Mouse (Mus musculus) forebrain, embryonic 11.5 days (tissue): ENCODE data around the gene Mdm2. TPM values are rescaled to one million over a fixed set of nuclear protein-coding genes. Genes with fewer than 3 reads are reported as not detected.

Experiments used
- ATAC-seq: fragments of 200-750 bp; cut with Nextera tagmentation; replicated peaks from 2 replicates; pipeline ENCODE4 v1.8.0; 2017; ENCODE audit warnings: moderate TSS enrichment; ENCODE audit not compliant: low FRiP score
- DNase-seq: peaks from one replicate; pipeline ENCODE4 v3.0.0-alpha.2; 2017; ENCODE audit warnings: low spot score
- H3K27ac ChIP-seq: fragments of 300-500 bp; sonication (generic); 2 replicates; pipeline ENCODE4 v1.5.1; 2014; ENCODE audit warnings: low read depth, low read length
- H3K27me3 ChIP-seq: fragments of 300-500 bp; sonication (generic); 2 replicates; pipeline ENCODE4 v1.6.1; 2014; ENCODE audit warnings: mild to moderate bottlenecking, low read length, mixed read lengths; ENCODE audit not compliant: control insufficient read depth, insufficient read depth
- H3K36me3 ChIP-seq: fragments of 300-500 bp; sonication (generic); 2 replicates; pipeline ENCODE4 v1.6.1; 2014; ENCODE audit warnings: mild to moderate bottlenecking, low read length, moderate library complexity, mixed read lengths; ENCODE audit not compliant: control insufficient read depth, insufficient read depth
- H3K4me1 ChIP-seq: fragments of 300-500 bp; sonication (generic); replicated peaks from 2 replicates; pipeline ENCODE4 v1.6.1; 2014; ENCODE audit warnings: low read length, mixed read lengths; ENCODE audit not compliant: control insufficient read depth, insufficient read depth
- H3K4me2 ChIP-seq: fragments of 300-500 bp; sonication (generic); 2 replicates; pipeline ENCODE4 v1.6.1; 2014; ENCODE audit warnings: low read depth, mild to moderate bottlenecking, low read length, moderate library complexity, mixed read lengths; ENCODE audit not compliant: severe bottlenecking
- H3K4me3 ChIP-seq: fragments of 300-500 bp; sonication (generic); 2 replicates; pipeline ENCODE4 v1.5.1; 2014; ENCODE audit warnings: low read depth, low read length
- H3K9ac ChIP-seq: fragments of 300-500 bp; sonication (generic); 2 replicates; pipeline ENCODE4 v1.6.1; 2014; ENCODE audit warnings: low read length
- H3K9me3 ChIP-seq: fragments of 300-500 bp; sonication (generic); 2 replicates; pipeline ENCODE4 v1.6.1; 2016; ENCODE audit warnings: low read length, mixed read lengths; ENCODE audit not compliant: control insufficient read depth
- WGBS: fragments of 180-500 bp; shearing (Covaris S2); extraction: QIAGEN DNeasy Blood & Tissue Kit; methylation state at CpG from one replicate; pipeline ENCODE4 v1.1.7; 2014; 5-methylcytosine and 5-hydroxymethylcytosine counted together
- polyA plus RNA-seq: library from polyadenylated mRNA; unstranded; fragments of >200 nt; fragmentation: Nextera tagmentation; extraction: Ambion mirVana; gene quantifications from 2 replicates; pipeline ENCODE4 v1.2.1, GENCODE M21; 2014

The Mdm2 gene
- polyA plus RNA-seq, 1 experiment from 2014 or later: 91.6 TPM

GRCm38 (mm10) chr10:117755086-117755798, 44.7 kb upstream of the Mdm2 start:
- no peaks in the 10 kb centered on the region for H3K9me3 ChIP-seq
- H3K4me2 ChIP-seq: no peak overlapping the region
- 92% methylated on average over 13 of the region's 13 CpGs for WGBS
- DNase-seq (no peak), ATAC-seq (no peak)
- no peaks in the 10 kb centered on the region for H3K27me3 ChIP-seq
- peaks cover 23% of the 10 kb centered on the region for H3K36me3 ChIP-seq
- no peak overlapping the region for H3K9ac ChIP-seq
- no peak overlapping the region for H3K4me3 ChIP-seq
- H3K4me1 ChIP-seq: no peaks in the 10 kb centered on the region
- H3K27ac ChIP-seq: no peak overlapping the region

GRCm38 (mm10) chr10:117754609-117754940, 44.0 kb upstream of the Mdm2 start:
- WGBS: 99% methylated on average over 7 of the region's 7 CpGs

GRCm38 (mm10) chr10:117753711-117754608, 43.4 kb upstream of the Mdm2 start:
- no peak overlapping the region for H3K4me3 ChIP-seq
- H3K36me3 ChIP-seq: peaks cover 27% of the 10 kb centered on the region
- H3K27ac ChIP-seq: no peak overlapping the region
- no peak overlapping the region for H3K9ac ChIP-seq
- no peaks in the 10 kb centered on the region for H3K4me1 ChIP-seq
- H3K27me3 ChIP-seq: no peaks in the 10 kb centered on the region
- H3K9me3 ChIP-seq: no peaks in the 10 kb centered on the region
- ATAC-seq (no peak), DNase-seq (no peak)
- no peak overlapping the region for H3K4me2 ChIP-seq
- WGBS: 95% methylated on average over 8 of the region's 8 CpGs

More at GRCm38 (mm10) chr10:117754609-117754940, 44.0 kb upstream of the Mdm2 start:
- no peak overlapping the region for H3K9ac ChIP-seq
- no peaks in the 10 kb centered on the region for H3K4me1 ChIP-seq
- no peak overlapping the region for H3K27ac ChIP-seq
- no peak overlapping the region for H3K4me3 ChIP-seq
- no peak for DNase-seq
- H3K27me3 ChIP-seq: no peaks in the 10 kb centered on the region
- H3K4me2 ChIP-seq: no peak overlapping the region
- no peaks in the 10 kb centered on the region for H3K9me3 ChIP-seq
- H3K36me3 ChIP-seq: peaks cover 25% of the 10 kb centered on the region
- no peak for ATAC-seq

GRCm38 (mm10) chr10:117752851-117753647, 42.5 kb upstream of the Mdm2 start:
- no peak overlapping the region for H3K27ac ChIP-seq
- H3K27me3 ChIP-seq: no peaks in the 10 kb centered on the region
- no peak overlapping the region for H3K9ac ChIP-seq
- no peak overlapping the region for H3K4me3 ChIP-seq
- no peaks in the 10 kb centered on the region for H3K4me1 ChIP-seq
- no peak overlapping the region for H3K4me2 ChIP-seq
- ATAC-seq (no peak), DNase-seq (no peak)
- H3K36me3 ChIP-seq: peaks cover 22% of the 10 kb centered on the region
- H3K9me3 ChIP-seq: no peaks in the 10 kb centered on the region
- WGBS: 95% methylated on average over 5 of the region's 5 CpGs

DNA sequence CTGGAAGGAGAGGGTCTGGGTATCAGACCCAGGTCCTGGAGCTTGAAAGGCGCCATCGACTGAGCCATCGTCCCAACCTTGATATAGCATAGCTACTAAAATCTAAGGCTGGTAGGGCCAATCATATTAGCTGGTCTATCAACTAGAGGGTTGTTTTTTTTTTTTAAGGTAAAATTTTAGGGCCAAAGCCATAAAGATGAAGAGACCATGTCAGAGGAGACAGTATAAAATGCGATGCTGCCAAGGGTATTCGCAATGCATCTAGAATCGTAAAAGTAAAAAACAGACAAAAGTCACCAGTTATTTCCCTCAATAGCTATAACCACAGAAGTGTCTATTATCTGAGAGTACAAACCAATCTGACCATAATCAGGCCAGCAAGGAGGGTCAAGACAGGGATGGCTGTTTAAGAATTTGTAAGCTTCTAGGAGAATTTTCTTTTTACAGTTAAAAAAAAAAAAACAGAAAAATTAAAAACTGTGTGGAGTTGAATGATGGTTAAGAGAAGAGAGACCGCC, 41.8 kb upstream of the Mdm2 start:
- Histone ChIP-seq H3K36me3 (peaks cover 17% of the 10 kb centered on the region), H3K4me2 (no peak overlapping the region), H3K27ac (no peak overlapping the region), H3K4me1 (no peaks in the 10 kb centered on the region), H3K27me3 (no peaks in the 10 kb centered on the region), H3K9me3 (no peaks in the 10 kb centered on the region), H3K9ac (no peak overlapping the region), H3K4me3 (no peak overlapping the region)
- ATAC-seq (no peak), DNase-seq (no peak)
- 99% methylated on average over 7 of the region's 7 CpGs for WGBS

DNA sequence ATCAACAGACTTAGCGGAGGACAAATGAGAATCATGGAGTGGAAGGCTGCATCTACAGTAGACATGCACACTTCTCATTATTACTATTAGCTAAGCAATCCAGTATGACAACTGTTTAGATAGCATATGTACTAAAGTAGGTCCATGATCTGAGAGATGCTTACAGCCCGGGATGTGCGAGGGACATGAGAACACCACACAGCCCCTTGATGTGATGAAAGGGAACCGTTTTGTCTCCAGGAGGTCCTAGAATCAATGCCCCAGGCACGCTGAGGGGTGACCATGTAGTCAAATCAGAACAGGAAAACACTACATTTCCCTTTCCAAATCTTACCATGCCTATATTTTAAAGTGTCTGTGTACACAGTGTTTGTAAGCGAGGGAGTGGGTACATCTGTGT, 41.2 kb upstream of the Mdm2 start:
- Histone ChIP-seq H3K27me3 (no peaks in the 10 kb centered on the region), H3K4me2 (no peak overlapping the region), H3K4me3 (no peak overlapping the region), H3K9me3 (no peaks in the 10 kb centered on the region), H3K36me3 (peaks cover 13% of the 10 kb centered on the region), H3K9ac (no peak overlapping the region), H3K4me1 (no peaks in the 10 kb centered on the region), H3K27ac (no peak overlapping the region)
- ATAC-seq (no peak), DNase-seq (no peak)
- WGBS: 95% methylated on average over 6 of the region's 6 CpGs

GRCm38 (mm10) chr10:117751282-117751610, 40.7 kb upstream of the Mdm2 start:
- ATAC-seq (no peak), DNase-seq (no peak)
- H3K4me1 ChIP-seq: no peaks in the 10 kb centered on the region
- H3K4me2 ChIP-seq: no peak overlapping the region
- H3K36me3 ChIP-seq: peaks cover 13% of the 10 kb centered on the region
- no peak overlapping the region for H3K27ac ChIP-seq
- no peaks in the 10 kb centered on the region for H3K9me3 ChIP-seq
- no peak overlapping the region for H3K9ac ChIP-seq
- 97% methylated on average over 14 of the region's 14 CpGs for WGBS
- H3K27me3 ChIP-seq: no peaks in the 10 kb centered on the region
- no peak overlapping the region for H3K4me3 ChIP-seq

- Histone ChIP-seq H3K4me3 (no peak overlapping the region), H3K9ac (no peak overlapping the region), H3K27me3 (no peaks in the 10 kb centered on the region), H3K9me3 (no peaks in the 10 kb centered on the region), H3K4me2 (no peak overlapping the region), H3K4me1 (no peaks in the 10 kb centered on the region), H3K27ac (no peak overlapping the region), H3K36me3 (peaks cover 13% of the 10 kb centered on the region)
- no peak for DNase-seq
- ATAC-seq: no peak
- 94% methylated on average over 5 of the region's 5 CpGs for WGBS
Observed at GRCm38 (mm10) chr10:117750529-117751281, 40.1 kb upstream of the Mdm2 start.
